Mouse (Mus musculus): ENCODE measurements around the gene B3gnt7.

- no peak for TF ChIP-seq CTCF (IDR thresholded peaks at IDR 0.05; ENCODE audit: borderline replicate concordance, extremely low read depth, insufficient read depth, insufficient read length)
- TF ChIP-seq POLR2A (IDR thresholded peaks at IDR 0.05; ENCODE audit: borderline replicate concordance, extremely low read depth, insufficient read depth, insufficient read length, poor library complexity, severe bottlenecking) = no peak
Observed at GRCm38 (mm10) chr1:86354186-86354585, 51.6 kb downstream of the B3gnt7 start.

Data from brain, embryonic 14.5 days (tissue).